Mouse (Mus musculus): ENCODE data around the gene Tprgl. TPM values are rescaled to one million over a fixed set of nuclear protein-coding genes. Genes with fewer than 3 reads are reported as not detected.

Tprgl gene
- polyA plus RNA-seq, 1 experiment from 2014 or later, result 171 TPM

DNA sequence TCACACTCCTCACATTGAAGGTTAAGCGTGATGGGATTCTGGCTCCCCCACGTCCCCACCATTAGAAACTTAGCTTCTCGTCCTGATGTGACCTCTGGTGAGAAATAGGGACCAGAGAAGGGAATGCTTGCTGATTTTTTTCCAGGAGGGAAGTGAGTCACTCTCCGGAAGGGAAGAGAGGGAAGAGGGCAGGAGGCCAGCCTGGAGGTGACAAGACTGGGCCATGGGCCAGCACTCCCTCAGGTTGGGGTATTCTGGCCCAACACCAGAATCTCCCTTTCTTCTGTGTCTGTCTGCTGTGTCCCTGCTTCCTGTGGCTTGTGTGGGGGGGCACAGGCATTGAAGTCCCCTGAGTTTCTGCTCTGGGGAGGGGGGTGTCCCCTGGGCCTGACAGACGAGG is 23.1 kb upstream of the Tprgl start:
- Histone ChIP-seq H3K9ac (replicated peaks) (no peak overlapping the region), H3K9me3 (no peaks in the 10 kb centered on the region), H3K27ac (replicated peaks) (no peak overlapping the region), H3K4me3 (no peak overlapping the region), H3K4me2 (replicated peaks) (no peak overlapping the region), H3K27me3 (no peaks in the 10 kb centered on the region), H3K4me1 (no peaks in the 10 kb centered on the region), H3K36me3 (no peaks in the 10 kb centered on the region)
- ATAC-seq (replicated peaks), result no peak
- WGBS, result 66% methylated on average over 5 of the region's 5 CpGs

DNA sequence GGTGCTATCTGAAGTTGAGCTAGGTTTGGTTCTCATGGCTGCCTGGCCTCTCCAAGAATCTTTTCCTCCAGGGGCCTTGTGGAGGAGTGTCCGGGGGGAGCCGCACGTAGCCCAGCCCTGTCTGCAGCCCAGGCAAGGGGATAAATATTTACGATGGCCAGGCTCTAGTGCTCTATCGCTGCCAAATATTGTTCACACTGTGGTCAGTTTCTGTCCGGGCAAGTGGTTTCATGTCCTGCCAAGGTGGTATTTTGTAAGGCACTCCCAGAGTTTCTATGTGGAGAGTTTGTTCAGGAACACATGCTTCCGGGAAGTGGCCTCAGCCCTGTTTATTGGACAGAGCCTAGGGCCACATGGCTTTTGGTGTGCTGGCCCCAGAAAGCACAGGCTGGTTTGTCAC is 20.5 kb upstream of the Tprgl start:
- Histone ChIP-seq H3K9me3 (no peaks in the 10 kb centered on the region), H3K9ac (replicated peaks) (no peak overlapping the region), H3K27me3 (no peaks in the 10 kb centered on the region), H3K4me1 (no peaks in the 10 kb centered on the region), H3K4me2 (replicated peaks) (no peak overlapping the region), H3K36me3 (no peaks in the 10 kb centered on the region), H3K27ac (replicated peaks) (no peak overlapping the region), H3K4me3 (no peak overlapping the region)
- WGBS, result 89% methylated on average over 7 of the region's 7 CpGs
- ATAC-seq (replicated peaks), result no peak

DNA sequence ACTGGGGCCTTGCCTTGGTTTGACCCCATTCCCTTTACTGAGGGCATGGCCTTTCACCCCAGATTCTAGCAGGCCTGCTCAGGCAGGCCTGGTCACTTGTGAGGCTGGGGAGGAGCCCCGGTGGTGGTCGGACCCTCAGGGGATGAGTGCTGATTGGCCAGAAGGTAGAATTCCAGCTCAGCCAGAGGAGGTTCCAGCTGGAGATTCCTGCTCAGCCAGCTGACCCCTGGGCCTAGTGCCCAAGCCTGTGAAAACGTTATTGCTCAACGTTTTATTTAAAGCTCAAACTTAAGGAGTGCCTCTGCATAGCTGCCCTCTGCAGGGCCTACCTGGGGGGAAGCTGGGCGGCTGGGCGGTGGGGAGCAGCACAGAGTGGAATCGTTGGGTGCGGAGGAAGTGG is 16.8 kb upstream of the Tprgl start:
- WGBS, result 79% methylated on average over 8 of the region's 8 CpGs
- no peak overlapping the region for H3K4me3 ChIP-seq
- H3K9ac ChIP-seq (replicated peaks), result no peak overlapping the region
- no peak for ATAC-seq (replicated peaks)
- no peaks in the 10 kb centered on the region for H3K9me3 ChIP-seq
- H3K4me1 ChIP-seq, result no peaks in the 10 kb centered on the region
- 0 out of 2 replicates have a peak, but pooled peaks cover under 1% of the 10 kb centered on the region for H3K27me3 ChIP-seq
- no peak overlapping the region for H3K27ac ChIP-seq (replicated peaks)
- H3K4me2 ChIP-seq (replicated peaks), result no peak overlapping the region
- H3K36me3 ChIP-seq, result no peaks in the 10 kb centered on the region

DNA sequence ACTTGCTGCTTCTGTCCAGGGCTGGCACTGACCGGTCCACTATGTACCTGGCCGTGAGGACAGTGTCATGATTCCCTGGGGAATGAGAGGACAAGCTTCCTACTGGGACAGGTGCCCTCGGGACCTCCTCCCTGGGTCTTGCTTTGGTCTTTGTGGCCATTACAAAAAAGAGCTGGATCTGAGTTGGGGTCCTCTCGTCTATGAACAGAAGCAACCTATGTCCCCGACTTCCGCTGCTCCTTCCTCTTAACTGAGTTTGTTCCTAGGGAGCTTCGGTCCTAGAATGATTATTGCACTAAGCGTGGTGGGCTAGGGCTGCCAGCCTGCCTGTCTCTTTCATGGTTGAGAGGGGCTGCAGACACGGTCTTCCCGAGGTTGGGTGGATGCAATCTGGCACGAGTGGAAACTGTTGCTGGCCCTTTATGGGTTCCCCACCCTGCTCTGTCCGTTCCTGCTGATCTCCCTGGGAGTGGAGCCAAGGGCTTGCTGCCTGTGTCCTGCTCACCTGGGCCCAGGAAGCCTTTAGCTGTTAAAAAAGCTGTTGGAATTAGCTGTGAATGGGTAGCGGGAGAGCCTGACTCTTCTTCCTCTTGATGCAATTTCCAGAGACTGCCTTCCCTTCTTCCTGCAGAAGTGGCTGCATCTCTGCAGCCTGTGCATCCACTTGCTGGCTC is 11.6 kb upstream of the Tprgl start:
- peaks cover 20% of the 10 kb centered on the region for H3K4me1 ChIP-seq
- H3K9ac ChIP-seq (replicated peaks), result peak overlapping the region; percentile 50; the same call in 1 of the 2 replicates
- H3K9me3 ChIP-seq, result no peaks in the 10 kb centered on the region
- H3K4me3 ChIP-seq, result peak overlapping the region; percentile 56
- peak overlapping the region; percentile 97 for H3K4me2 ChIP-seq (replicated peaks)
- H3K27ac ChIP-seq (replicated peaks), result no peak overlapping the region
- peaks cover 21% of the 10 kb centered on the region; the same call in 1 of the 2 replicates for H3K27me3 ChIP-seq
- ATAC-seq (replicated peaks), result no peak
- WGBS, result 40% methylated on average over 13 of the region's 13 CpGs
- no peaks in the 10 kb centered on the region for H3K36me3 ChIP-seq

DNA sequence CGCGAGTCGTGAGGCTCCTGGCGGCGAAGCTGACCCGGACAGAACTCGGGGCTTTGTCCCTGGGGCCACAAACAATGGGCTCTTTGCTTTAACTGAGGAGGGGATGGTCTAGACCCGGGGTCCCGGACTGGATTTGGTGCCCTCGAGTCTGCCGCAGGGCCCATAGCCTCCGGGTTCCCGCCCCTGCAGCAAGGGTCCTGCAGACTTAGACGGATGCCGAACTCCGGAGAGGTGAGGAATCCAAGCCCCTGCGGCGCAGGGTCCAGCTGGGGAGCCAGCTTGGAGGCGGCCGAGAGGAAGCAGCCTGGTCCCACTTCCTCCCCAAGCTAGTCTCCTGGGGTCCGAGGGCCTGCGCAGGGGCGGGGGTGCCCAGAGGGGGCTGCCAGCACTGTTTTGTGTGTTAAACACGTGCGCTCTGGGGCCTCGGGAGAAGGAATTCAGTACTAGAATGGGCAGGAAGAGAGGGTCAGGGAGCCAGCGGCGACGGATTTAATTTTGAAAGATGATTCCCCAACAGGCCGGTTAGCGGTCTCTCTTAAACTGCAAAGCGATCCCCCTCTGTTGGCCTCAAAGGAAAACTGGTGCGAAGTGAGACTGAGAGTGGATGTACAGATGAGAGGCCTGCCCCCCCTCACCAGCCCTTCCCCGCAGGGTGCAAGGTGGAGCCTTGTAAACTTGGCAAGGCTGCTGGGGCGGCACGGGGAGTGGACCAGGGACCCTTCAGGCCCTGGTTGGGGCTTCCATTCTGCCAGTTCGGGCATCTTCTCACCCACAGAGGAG is 10.9 kb upstream of the Tprgl start:
- H3K4me1 ChIP-seq, result peaks cover 20% of the 10 kb centered on the region
- H3K4me3 ChIP-seq, result peak overlapping the region; percentile 56
- no peaks in the 10 kb centered on the region for H3K9me3 ChIP-seq
- H3K36me3 ChIP-seq, result no peaks in the 10 kb centered on the region
- H3K4me2 ChIP-seq (replicated peaks), result peak overlapping the region; percentile 97
- WGBS, result 2% methylated on average over 37 of the region's 37 CpGs
- peak; percentile 30 for ATAC-seq (replicated peaks)
- peak overlapping the region; percentile 50 for H3K9ac ChIP-seq (replicated peaks)
- H3K27ac ChIP-seq (replicated peaks), result no peak overlapping the region
- peaks cover 21% of the 10 kb centered on the region; the same call in 1 of the 2 replicates for H3K27me3 ChIP-seq

DNA sequence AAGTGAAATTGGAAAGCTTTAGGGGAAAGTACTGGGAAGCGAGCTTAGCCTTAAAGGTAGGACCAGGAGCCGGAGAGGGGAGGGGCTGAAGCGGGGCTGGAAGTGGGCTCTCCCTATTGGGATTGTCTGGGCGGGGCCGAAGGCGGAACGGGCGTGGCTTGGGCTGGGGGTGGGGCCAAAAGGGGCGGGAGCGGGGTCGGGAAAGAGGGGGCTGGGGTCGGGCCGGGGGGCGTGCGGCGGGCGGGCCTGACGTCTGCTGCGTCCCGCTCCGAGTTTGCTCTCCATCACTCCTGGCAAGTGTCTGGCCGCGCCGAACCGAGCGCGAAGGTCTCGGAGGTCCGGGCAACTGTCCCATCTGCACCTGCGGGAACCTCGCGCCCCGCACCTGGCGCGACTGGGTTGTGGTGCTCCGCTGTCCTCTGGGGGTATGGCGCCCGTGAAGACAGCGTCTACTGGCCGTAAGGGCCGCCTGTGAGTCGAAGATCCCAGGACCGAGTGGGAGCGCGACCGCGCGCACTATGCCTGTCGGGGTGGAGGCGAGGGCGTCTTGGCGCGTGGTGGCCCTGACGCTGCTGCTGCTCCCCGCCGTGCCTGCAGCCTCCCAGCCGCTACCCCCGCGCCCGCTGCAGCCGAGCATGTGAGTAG is 10.2 kb upstream of the Tprgl start, which contains the start of gene Megf6:
Megf6 (plus strand) TSS at position 225 of the 645 bp plus-strand sequence.
- Histone ChIP-seq H3K27ac (replicated peaks) (no peak within 1 kb of the TSS), H3K36me3 (no peaks in the 10 kb centered on the region), H3K4me1 (peaks cover 20% of the 10 kb centered on the region), H3K27me3 (peaks cover 21% of the 10 kb centered on the region; the same call in 1 of the 2 replicates), H3K9me3 (no peaks in the 10 kb centered on the region), H3K4me2 (replicated peaks) (peak within 1 kb of the TSS; percentile 97), H3K9ac (replicated peaks) (peak within 1 kb of the TSS; percentile 50), H3K4me3 (peak within 1 kb of the TSS; percentile 56)
- 1% methylated on average over 60 of the region's 61 CpGs for WGBS
- peak; percentile 68 for ATAC-seq (replicated peaks)

DNA sequence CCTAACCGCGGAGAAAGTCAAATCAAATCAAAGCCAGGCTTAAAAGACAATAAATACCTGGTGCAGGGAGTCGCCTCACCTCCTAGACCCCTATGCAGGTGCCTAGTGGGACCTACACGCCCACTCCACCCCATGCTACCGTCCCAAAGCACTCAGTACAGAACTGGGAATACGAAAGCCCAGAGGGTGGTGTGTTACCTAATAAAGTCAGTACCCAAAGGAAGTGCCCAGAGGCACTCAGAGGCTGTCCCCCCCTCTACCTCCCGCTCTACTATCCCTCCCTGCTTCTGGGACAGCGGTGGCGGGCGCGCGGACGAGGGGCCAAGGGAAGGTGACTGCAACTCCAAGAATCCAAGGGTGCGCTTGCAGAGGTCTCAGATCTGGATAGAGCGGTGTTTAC is 9.6 kb upstream of the Tprgl start:
- H3K4me3 ChIP-seq, result peak overlapping the region; percentile 56
- peak; percentile 36 for ATAC-seq (replicated peaks)
- peaks cover 21% of the 10 kb centered on the region; the same call in 1 of the 2 replicates for H3K27me3 ChIP-seq
- H3K4me2 ChIP-seq (replicated peaks), result peak overlapping the region; percentile 97
- peaks cover 20% of the 10 kb centered on the region for H3K4me1 ChIP-seq
- H3K27ac ChIP-seq (replicated peaks), result no peak overlapping the region
- H3K36me3 ChIP-seq, result no peaks in the 10 kb centered on the region
- H3K9ac ChIP-seq (replicated peaks), result no peak overlapping the region
- WGBS, result under 1% methylated on average over 15 of the region's 15 CpGs
- no peaks in the 10 kb centered on the region for H3K9me3 ChIP-seq

DNA sequence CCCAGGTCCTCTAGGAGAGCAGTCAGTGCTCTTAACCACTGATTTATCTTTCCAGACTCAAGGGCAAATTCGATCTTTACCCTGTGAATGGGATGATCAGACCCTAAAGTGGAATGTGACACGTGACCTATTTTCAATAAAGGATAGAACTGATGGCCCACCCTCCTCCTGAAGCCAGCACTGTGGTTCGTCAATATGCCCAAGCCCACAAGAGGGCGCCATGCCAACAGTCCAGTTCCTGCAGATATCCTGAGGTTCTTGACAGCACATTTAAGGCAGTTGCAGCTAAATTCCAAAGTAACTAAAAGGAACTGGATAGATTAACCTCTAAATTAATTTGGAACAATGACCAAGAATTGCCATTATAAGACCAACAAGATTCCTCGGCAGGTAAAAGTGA is 6.6 kb upstream of the Tprgl start:
- no peak for ATAC-seq (replicated peaks)
- Histone ChIP-seq H3K36me3 (no peaks in the 10 kb centered on the region), H3K27me3 (peaks cover 19% of the 10 kb centered on the region; the same call in 1 of the 2 replicates), H3K9me3 (no peaks in the 10 kb centered on the region), H3K9ac (replicated peaks) (no peak overlapping the region), H3K27ac (replicated peaks) (no peak overlapping the region), H3K4me1 (peaks cover 20% of the 10 kb centered on the region), H3K4me3 (no peak overlapping the region), H3K4me2 (replicated peaks) (no peak overlapping the region)
- WGBS, result 26% methylated on average over 5 of the region's 5 CpGs

DNA sequence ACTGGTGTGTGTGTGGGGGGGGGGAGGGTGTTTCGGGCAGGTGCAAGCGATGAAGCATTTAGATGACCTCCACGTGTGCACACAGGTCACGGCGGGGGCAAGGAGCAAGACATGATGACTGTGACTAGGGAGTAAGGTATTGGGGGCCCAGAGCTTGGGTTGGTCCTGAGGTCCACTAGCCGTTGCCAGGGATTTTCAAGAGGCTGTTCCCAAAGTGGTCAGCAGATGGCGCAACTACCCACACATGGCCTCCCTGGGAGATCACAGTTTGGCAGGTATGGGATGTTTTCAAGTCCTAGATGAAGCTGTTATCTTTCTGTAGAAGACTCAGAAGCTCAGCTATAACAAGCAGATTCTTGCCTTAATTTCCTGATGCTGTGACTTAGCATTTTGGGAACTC is 2.8 kb upstream of the Tprgl start:
- peaks cover 19% of the 10 kb centered on the region for H3K4me1 ChIP-seq
- no peak overlapping the region for H3K4me2 ChIP-seq (replicated peaks)
- no peak overlapping the region for H3K4me3 ChIP-seq
- ATAC-seq (replicated peaks), result no peak
- H3K9ac ChIP-seq (replicated peaks), result no peak overlapping the region
- no peaks in the 10 kb centered on the region for H3K9me3 ChIP-seq
- no peak overlapping the region for H3K27ac ChIP-seq (replicated peaks)
- peaks cover 5% of the 10 kb centered on the region for H3K36me3 ChIP-seq
- 14% methylated on average over 7 of the region's 7 CpGs for WGBS
- H3K27me3 ChIP-seq, result no peaks in the 10 kb centered on the region

DNA sequence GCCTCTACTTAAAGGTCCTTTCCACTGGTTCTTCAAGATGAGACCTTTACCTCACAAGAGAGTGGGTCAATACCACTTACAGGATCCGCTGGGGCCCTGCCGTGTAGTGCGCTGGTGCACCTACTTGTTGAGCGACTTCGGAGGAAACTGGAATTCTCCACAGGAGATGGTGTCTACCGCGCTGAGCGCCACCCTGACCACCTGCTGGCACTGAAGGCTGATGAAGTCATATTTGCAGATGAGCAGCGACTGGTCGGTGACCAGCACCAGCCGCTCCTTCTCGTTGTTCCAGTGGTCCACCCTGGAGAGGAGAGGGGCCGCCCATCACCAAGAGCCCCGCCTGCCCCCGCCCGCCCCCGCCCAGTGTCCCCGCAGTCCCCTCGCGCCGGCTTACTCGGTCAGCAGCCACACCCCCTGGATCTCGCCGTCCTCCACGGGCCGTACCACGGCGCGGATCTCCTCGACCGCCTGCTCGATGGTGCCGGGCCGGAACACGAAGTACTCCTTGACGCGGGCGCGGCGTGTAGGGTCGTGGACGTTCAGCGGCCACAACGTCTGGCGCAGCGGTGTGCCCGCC is 417 bp downstream of the Tprgl start:
- peak overlapping the region; percentile 81 for H3K4me2 ChIP-seq (replicated peaks)
- peak overlapping the region; percentile 81 for H3K4me3 ChIP-seq
- no peaks in the 10 kb centered on the region for H3K27me3 ChIP-seq
- WGBS, result 2% methylated on average over 46 of the region's 47 CpGs
- ATAC-seq (replicated peaks), result peak; percentile 69
- peaks cover 19% of the 10 kb centered on the region for H3K4me1 ChIP-seq
- no peaks in the 10 kb centered on the region for H3K9me3 ChIP-seq
- peak overlapping the region; percentile 72 for H3K9ac ChIP-seq (replicated peaks)
- H3K27ac ChIP-seq (replicated peaks), result peak overlapping the region; percentile 58
- H3K36me3 ChIP-seq, result peaks cover 36% of the 10 kb centered on the region

DNA sequence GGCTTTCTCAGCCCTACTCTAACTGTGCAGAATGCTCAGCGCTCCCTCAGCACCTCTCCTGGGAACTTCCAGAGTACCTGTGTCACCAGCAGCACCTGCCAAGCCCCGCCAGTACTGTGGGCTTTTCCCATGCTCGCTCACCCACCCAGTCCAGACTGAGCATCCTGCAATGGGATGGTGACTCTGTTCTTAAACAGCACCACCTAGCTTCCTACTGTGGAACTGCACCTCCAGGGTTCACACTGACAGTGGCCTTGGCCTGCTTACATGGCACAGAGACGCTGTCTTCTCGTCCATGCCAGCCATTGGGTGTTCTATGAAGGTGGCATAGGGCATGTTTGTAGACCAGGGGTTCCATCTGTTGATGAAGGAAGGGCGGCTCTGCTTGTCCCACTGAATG is 1.5 kb downstream of the Tprgl start:
- Histone ChIP-seq H3K36me3 (peaks cover 45% of the 10 kb centered on the region), H3K4me2 (replicated peaks) (peak overlapping the region; percentile 81; the same call in 1 of the 2 replicates), H3K9ac (replicated peaks) (no peak overlapping the region), H3K27ac (replicated peaks) (no peak overlapping the region), H3K4me1 (peaks cover 19% of the 10 kb centered on the region), H3K27me3 (no peaks in the 10 kb centered on the region), H3K4me3 (peak overlapping the region; percentile 81; the same call in 1 of the 2 replicates), H3K9me3 (no peaks in the 10 kb centered on the region)
- WGBS, result 17% methylated on average over 6 of the region's 6 CpGs
- ATAC-seq (replicated peaks), result peak; percentile 9; the same call in 1 of the 2 replicates
